Mouse (Mus musculus): ENCODE measurements around the gene Uba52. TPM values are rescaled to one million over a fixed set of nuclear protein-coding genes. Genes with fewer than 3 reads are reported as not detected.
"Not testable (repeated sequence)": the region's sequence is repeated elsewhere in the genome, so short reads cannot be mapped to it uniquely, and the experiment has no call there.

The Uba52 gene
- polyA plus RNA-seq, 1 experiment from 2014 or later, result 691 TPM

DNA sequence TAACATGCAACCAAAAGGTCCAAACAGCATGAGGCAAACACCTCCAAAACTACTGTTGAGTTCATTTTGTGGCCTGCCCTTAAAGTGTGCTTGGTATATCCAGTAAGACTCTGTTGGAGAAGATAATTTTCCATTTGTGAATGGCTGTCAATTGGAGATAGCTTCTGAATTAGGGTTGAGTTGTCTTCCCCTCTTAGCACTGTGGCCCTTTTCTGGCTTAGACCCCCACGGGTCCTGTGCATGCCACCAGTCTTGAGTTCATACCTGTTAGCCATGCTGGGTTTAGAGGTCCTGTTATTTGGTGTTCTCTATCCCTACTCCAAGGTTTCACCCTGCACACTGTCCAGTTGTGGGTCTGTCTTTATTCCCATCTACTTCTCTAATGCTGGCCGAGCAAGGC lies 1.2 kb upstream of the Uba52 start:
- Histone ChIP-seq H3K27ac (ENCODE audit: low read length) (no peak overlapping the region), H3K4me1 (ENCODE audit: control insufficient read depth, insufficient read depth, low read length) (peaks cover 16% of the 10 kb centered on the region), H3K4me3 (ENCODE audit: low read length) (no peak overlapping the region), H3K27me3 (ENCODE audit: control insufficient read depth, insufficient read depth, low read length) (no peaks in the 10 kb centered on the region), H3K9me3 (replicated peaks; ENCODE audit: control insufficient read depth, low read length) (no peaks in the 10 kb centered on the region), H3K4me2 (ENCODE audit: low read depth, low read length) (no peak overlapping the region), H3K9ac (ENCODE audit: low read length) (no peak overlapping the region), H3K36me3 (ENCODE audit: control insufficient read depth, insufficient read depth) (peaks cover 23% of the 10 kb centered on the region)
- no peak for ATAC-seq (replicated peaks; ENCODE audit: extremely low read depth, insufficient read depth, low FRiP score)
- WGBS, result 90% methylated on average over 2 of the region's 2 CpGs

DNA sequence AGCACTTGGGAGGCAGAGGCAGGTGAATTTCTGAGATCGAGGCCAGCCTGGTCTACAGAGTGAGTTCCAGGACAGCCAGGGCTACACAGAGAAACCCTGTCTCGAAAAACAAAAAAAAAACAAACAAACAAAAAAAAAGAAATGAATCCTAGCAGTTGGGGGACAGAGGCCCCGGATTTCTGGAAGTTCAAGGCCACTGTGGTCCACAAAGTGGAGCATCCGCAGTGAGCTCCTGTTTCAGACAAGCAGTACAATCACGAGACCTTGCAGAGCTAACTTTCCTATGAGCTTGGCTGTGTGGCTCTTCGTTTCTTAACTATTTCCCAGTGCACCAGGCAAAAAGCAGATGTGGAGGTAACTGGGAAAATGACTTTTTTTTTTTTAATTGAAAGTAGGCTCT lies 573 bp upstream of the Uba52 start:
- H3K9ac ChIP-seq (ENCODE audit: low read length); H3K27me3 ChIP-seq (ENCODE audit: control insufficient read depth, insufficient read depth, low read length); H3K9me3 ChIP-seq (replicated peaks; ENCODE audit: control insufficient read depth, low read length); H3K27ac ChIP-seq (ENCODE audit: low read length); ATAC-seq (replicated peaks; ENCODE audit: extremely low read depth, insufficient read depth, low FRiP score): not testable (repeated sequence)
- peaks cover 19% of the 10 kb centered on the region for H3K36me3 ChIP-seq (ENCODE audit: control insufficient read depth, insufficient read depth)
- H3K4me1 ChIP-seq (ENCODE audit: control insufficient read depth, insufficient read depth, low read length), result peaks cover 16% of the 10 kb centered on the region
- WGBS, result 74% methylated on average over 6 of the region's 6 CpGs
- H3K4me2 ChIP-seq (ENCODE audit: low read depth, low read length), result peak overlapping the region; percentile 59
- H3K4me3 ChIP-seq (ENCODE audit: low read length), result peak overlapping the region; percentile 95

DNA sequence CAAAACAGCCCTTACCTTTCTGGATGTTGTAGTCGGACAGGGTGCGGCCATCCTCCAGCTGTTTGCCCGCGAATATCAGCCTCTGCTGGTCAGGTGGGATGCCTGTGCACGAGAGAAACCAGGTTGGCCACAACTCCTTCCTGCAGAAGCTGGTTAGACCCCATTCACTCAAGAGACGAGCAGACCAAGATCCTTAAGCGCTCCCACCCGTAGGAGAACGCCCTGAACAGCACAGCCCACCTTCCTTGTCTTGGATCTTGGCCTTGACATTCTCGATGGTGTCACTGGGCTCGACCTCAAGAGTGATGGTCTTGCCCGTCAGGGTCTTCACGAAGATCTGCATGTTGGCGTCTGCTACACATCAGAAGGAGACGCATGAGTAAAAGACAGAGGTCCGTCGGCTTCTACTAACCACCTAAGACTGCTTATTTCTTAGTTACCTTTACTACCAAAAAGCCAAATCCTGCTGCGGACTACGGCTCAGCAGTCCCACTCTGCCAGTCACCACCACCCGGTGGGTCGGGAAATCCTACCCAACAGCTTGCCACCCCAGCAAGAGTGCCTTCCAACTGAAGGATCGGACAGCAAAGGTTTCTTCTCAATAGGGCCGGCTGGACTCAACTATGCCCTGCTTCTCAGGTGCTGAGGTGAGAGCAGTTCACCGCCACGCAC lies 1.2 kb downstream of the Uba52 start:
- no peaks in the 10 kb centered on the region for H3K9me3 ChIP-seq (replicated peaks; ENCODE audit: control insufficient read depth, low read length)
- peaks cover 25% of the 10 kb centered on the region for H3K4me1 ChIP-seq (ENCODE audit: control insufficient read depth, insufficient read depth, low read length)
- peak overlapping the region; percentile 72 for H3K4me2 ChIP-seq (ENCODE audit: low read depth, low read length)
- 5% methylated on average over 25 of the region's 25 CpGs for WGBS
- ATAC-seq (replicated peaks; ENCODE audit: extremely low read depth, insufficient read depth, low FRiP score), result no peak
- H3K9ac ChIP-seq (ENCODE audit: low read length), result peak overlapping the region; percentile 99
- peaks cover 17% of the 10 kb centered on the region for H3K36me3 ChIP-seq (ENCODE audit: control insufficient read depth, insufficient read depth)
- H3K27ac ChIP-seq (ENCODE audit: low read length), result peak overlapping the region; percentile 97
- no peaks in the 10 kb centered on the region for H3K27me3 ChIP-seq (ENCODE audit: control insufficient read depth, insufficient read depth, low read length)
- peak overlapping the region; percentile 95 for H3K4me3 ChIP-seq (ENCODE audit: low read length)

DNA sequence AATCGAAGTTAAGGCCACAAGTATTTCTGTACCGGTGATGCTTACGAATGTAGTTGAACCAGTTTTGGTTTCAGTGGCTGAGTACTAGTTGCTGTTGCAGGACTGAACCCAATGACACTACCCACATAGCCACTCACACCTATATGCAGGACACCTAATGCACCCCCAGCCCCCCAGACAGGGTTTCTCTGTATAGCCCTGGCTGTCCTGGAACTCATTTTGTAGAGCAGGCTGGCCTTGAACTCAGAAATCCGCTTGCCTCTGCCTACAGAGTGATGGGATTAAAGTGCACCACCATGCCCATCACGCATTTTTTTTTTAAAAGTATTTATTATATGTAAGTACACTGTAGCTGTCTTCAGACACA lies 3.6 kb downstream of the Uba52 start:
- 66% methylated on average over 5 of the region's 5 CpGs for WGBS
- Histone ChIP-seq H3K4me1 (ENCODE audit: control insufficient read depth, insufficient read depth, low read length) (peaks cover 31% of the 10 kb centered on the region), H3K27ac (ENCODE audit: low read length) (no peak overlapping the region), H3K4me2 (ENCODE audit: low read depth, low read length) (no peak overlapping the region), H3K4me3 (ENCODE audit: low read length) (no peak overlapping the region), H3K36me3 (ENCODE audit: control insufficient read depth, insufficient read depth) (peaks cover 12% of the 10 kb centered on the region), H3K27me3 (ENCODE audit: control insufficient read depth, insufficient read depth, low read length) (peaks cover 7% of the 10 kb centered on the region), H3K9me3 (replicated peaks; ENCODE audit: control insufficient read depth, low read length) (no peaks in the 10 kb centered on the region), H3K9ac (ENCODE audit: low read length) (no peak overlapping the region)
- ATAC-seq (replicated peaks; ENCODE audit: extremely low read depth, insufficient read depth, low FRiP score), result no peak

DNA sequence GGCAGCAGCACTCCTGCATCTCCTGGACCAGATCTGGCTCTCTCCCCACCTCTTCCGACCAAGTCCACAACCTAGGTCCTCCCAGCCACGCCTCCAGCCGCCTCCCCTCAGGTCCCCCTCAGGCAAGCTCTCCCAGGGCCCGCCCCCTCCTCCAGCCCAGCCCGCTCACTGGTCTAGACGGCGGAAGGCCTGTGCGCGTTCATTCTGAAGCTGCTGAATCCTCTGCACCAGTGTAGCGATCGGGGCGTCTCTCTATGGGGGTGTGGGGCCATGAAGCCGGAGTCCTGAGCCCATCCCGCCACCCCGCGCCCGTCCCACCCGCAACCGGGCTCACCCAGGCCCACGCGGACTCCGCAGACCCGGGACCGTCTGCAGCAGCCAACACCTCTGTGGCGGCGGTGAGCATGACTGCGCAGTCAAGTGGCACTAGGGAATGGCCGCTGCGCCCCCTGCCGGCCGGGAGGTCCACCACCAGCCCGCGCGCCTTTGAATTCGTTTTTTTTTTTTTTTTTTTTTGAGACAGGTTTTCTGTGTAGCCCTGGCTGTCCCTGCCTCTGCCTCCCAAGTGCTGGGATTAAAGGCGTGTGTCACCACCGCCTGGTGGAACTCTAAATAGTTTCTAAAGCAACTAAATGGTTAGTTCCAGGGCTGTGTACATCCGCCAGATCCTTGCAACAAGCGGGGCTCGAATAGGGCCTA lies 4.1 kb downstream of the Uba52 start, which contains the start of gene Rex1bd:
Gene Rex1bd, minus strand, starts transcription at position 425 of the 699 bp plus-strand sequence.
- peak within 1 kb of the TSS; percentile 84 for H3K27ac ChIP-seq (ENCODE audit: low read length)
- peak within 1 kb of the TSS; percentile 80 for H3K9ac ChIP-seq (ENCODE audit: low read length)
- peaks cover 33% of the 10 kb centered on the region for H3K4me1 ChIP-seq (ENCODE audit: control insufficient read depth, insufficient read depth, low read length)
- no peaks in the 10 kb centered on the region for H3K9me3 ChIP-seq (replicated peaks; ENCODE audit: control insufficient read depth, low read length)
- ATAC-seq (replicated peaks; ENCODE audit: extremely low read depth, insufficient read depth, low FRiP score), result peak; percentile 87
- 3% methylated on average over 40 of the region's 40 CpGs for WGBS
- H3K27me3 ChIP-seq (ENCODE audit: control insufficient read depth, insufficient read depth, low read length), result peaks cover 12% of the 10 kb centered on the region
- peak within 1 kb of the TSS; percentile 73 for H3K4me2 ChIP-seq (ENCODE audit: low read depth, low read length)
- peak within 1 kb of the TSS; percentile 61 for H3K4me3 ChIP-seq (ENCODE audit: low read length)
- H3K36me3 ChIP-seq (ENCODE audit: control insufficient read depth, insufficient read depth), result peaks cover 12% of the 10 kb centered on the region

DNA sequence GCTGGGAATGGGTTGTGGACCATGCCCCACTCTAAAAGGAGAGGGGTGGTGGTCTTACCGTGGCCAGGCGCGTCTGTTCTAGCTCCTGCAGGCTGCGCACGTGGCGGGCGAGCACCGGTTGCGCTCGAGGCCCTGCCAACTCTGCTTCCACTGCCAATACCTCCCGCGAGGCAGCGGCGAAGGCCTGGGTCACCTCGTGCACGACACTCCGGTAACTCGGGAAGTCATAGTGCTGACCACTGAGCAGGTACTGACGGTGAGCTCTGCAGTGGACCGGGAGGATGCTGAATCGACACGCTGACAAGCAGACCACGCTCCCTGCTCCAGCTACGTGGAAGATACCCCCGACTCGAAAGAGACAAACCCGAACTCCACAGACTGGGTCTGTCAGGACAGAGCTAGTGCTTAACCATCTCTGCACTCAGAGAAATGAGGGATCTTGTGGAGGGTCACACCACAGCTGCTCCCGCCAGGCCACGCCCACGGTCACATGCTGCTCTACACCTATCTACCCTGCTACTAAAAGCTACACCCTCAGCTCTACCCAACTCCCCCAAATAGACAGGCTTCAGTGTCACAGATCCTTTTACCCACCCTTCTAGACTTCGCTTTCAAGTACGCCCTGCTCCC lies 4.8 kb downstream of the Uba52 start:
- WGBS, result 37% methylated on average over 32 of the region's 32 CpGs
- H3K9me3 ChIP-seq (replicated peaks; ENCODE audit: control insufficient read depth, low read length), result no peaks in the 10 kb centered on the region
- peak overlapping the region; percentile 61 for H3K4me3 ChIP-seq (ENCODE audit: low read length)
- peak overlapping the region; percentile 80 for H3K9ac ChIP-seq (ENCODE audit: low read length)
- peaks cover 18% of the 10 kb centered on the region for H3K27me3 ChIP-seq (ENCODE audit: control insufficient read depth, insufficient read depth, low read length)
- ATAC-seq (replicated peaks; ENCODE audit: extremely low read depth, insufficient read depth, low FRiP score), result no peak
- peaks cover 12% of the 10 kb centered on the region for H3K36me3 ChIP-seq (ENCODE audit: control insufficient read depth, insufficient read depth)
- peaks cover 31% of the 10 kb centered on the region for H3K4me1 ChIP-seq (ENCODE audit: control insufficient read depth, insufficient read depth, low read length)
- H3K4me2 ChIP-seq (ENCODE audit: low read depth, low read length), result peak overlapping the region; percentile 73
- peak overlapping the region; percentile 84 for H3K27ac ChIP-seq (ENCODE audit: low read length)

DNA sequence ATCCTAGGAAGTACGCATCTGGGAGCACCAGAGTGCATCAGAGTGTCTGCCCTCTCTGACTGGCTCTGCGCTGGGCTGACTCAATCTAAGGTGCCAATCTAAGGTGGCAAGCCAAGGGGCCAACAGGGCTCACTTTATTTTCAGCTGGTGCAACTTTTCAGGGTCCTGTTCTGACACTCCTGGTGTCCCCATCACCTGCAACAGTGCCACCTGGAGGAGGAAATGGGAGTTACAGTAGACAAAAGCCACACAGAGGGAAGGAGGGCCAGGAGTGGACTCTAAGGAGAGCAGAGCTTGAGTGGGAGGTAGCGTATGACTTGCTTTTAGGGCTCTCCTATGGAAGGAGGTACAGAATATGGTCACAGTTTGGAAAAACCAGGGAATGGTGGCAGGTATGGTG lies 5.8 kb downstream of the Uba52 start:
- Histone ChIP-seq H3K4me2 (ENCODE audit: low read depth, low read length) (no peak overlapping the region), H3K27me3 (ENCODE audit: control insufficient read depth, insufficient read depth, low read length) (peaks cover 23% of the 10 kb centered on the region)
- 81% methylated on average over 3 of the region's 3 CpGs for WGBS

DNA sequence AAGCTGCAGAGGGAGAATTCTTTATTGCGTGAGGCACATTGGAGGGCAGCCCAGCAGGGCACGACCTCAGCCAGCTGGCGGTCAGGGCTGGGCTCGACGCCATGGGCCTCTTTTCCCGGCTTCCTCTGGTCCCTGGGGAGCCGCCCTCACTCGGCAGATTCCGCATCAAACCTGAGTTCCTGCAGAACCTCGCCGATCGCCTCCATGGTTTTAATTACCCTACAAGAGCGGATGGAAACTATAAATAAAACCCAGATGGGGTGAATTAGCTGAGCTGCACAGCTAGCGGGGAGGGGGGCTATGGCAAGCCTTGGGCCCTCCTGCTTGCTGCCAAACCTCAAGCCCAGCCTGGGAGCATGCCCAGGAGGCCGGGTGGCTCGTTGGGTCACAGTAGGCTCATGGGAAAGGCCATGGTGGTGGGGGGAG lies 6.3 kb downstream of the Uba52 start:
- Histone ChIP-seq H3K36me3 (ENCODE audit: control insufficient read depth, insufficient read depth) (peaks cover 12% of the 10 kb centered on the region), H3K27ac (ENCODE audit: low read length) (no peak overlapping the region), H3K4me3 (ENCODE audit: low read length) (no peak overlapping the region), H3K4me1 (ENCODE audit: control insufficient read depth, insufficient read depth, low read length) (peaks cover 29% of the 10 kb centered on the region), H3K9me3 (replicated peaks; ENCODE audit: control insufficient read depth, low read length) (no peaks in the 10 kb centered on the region), H3K27me3 (ENCODE audit: control insufficient read depth, insufficient read depth, low read length) (peaks cover 29% of the 10 kb centered on the region), H3K4me2 (ENCODE audit: low read depth, low read length) (no peak overlapping the region), H3K9ac (ENCODE audit: low read length) (no peak overlapping the region)
- no peak for ATAC-seq (replicated peaks; ENCODE audit: extremely low read depth, insufficient read depth, low FRiP score)
- 58% methylated on average over 16 of the region's 16 CpGs for WGBS

More for the DNA sequence above, 5.8 kb downstream of the Uba52 start:
- Histone ChIP-seq H3K36me3 (ENCODE audit: control insufficient read depth, insufficient read depth) (peaks cover 12% of the 10 kb centered on the region), H3K4me1 (ENCODE audit: control insufficient read depth, insufficient read depth, low read length) (peaks cover 31% of the 10 kb centered on the region), H3K9me3 (replicated peaks; ENCODE audit: control insufficient read depth, low read length) (no peaks in the 10 kb centered on the region), H3K4me3 (ENCODE audit: low read length) (no peak overlapping the region), H3K27ac (ENCODE audit: low read length) (no peak overlapping the region), H3K9ac (ENCODE audit: low read length) (no peak overlapping the region)
- ATAC-seq (replicated peaks; ENCODE audit: extremely low read depth, insufficient read depth, low FRiP score), result no peak
